Mouse (Mus musculus) heart, adult 2 months (tissue): ENCODE measurements at regions not wholly inside any gene's neighbourhood (a gene's known extent, or its start where the extent isn't known, plus 50 kb on each side); places are given as distances from the start of the nearest gene placed in this dataset.

Experiments used
- DNase-seq, 2 experiments: peaks; one replicate each; pipeline ENCODE4 v3.0.0; 2021
- H3K27ac ChIP-seq: fragments of 200-600 bp; 2 replicates; pipeline ENCODE4 v1.8.1; 2022
- H3K27me3 ChIP-seq: fragments of 200-500 bp; 2 replicates; pipeline ENCODE4 v1.6.1; 2012; ENCODE audit warnings: mild to moderate bottlenecking, low read length, inconsistent platforms, mixed read lengths; ENCODE audit not compliant: control insufficient read depth, insufficient read depth
- H3K36me3 ChIP-seq: fragments of 200-500 bp; 2 replicates; pipeline ENCODE4 v1.6.1; 2012; ENCODE audit warnings: low read length, inconsistent platforms; ENCODE audit not compliant: control insufficient read depth, insufficient read depth
- H3K4me1 ChIP-seq: fragments of 200-500 bp; 2 replicates; pipeline ENCODE4 v1.6.1; 2011; ENCODE audit warnings: low read length; ENCODE audit not compliant: control insufficient read depth, insufficient read depth
- H3K4me3 ChIP-seq: fragments of 200-600 bp; 2 replicates; pipeline ENCODE4 v1.8.1; 2022
- H3K79me2 ChIP-seq: fragments of 200-500 bp; replicated peaks from 2 replicates; pipeline ENCODE4 v1.6.1; 2012; ENCODE audit warnings: mild to moderate bottlenecking, inconsistent platforms, low read length, moderate library complexity, mixed read lengths; ENCODE audit not compliant: control insufficient read depth, insufficient read depth
- H3K9ac ChIP-seq: fragments of 200-500 bp; 2 replicates; pipeline ENCODE4 v1.6.1; 2012; ENCODE audit warnings: low read depth, mild to moderate bottlenecking, control low read depth, inconsistent platforms, low read length, mixed read lengths
- CTCF ChIP-seq: fragments of 200-600 bp; IDR thresholded peaks from 2 replicates; pipeline ENCODE4 v1.8.1; 2022; ENCODE audit warnings: antibody characterized with exemption, mild to moderate bottlenecking, moderate library complexity
- EP300 ChIP-seq: fragments of 200-500 bp; IDR thresholded peaks from 2 replicates; pipeline ENCODE4 v1.6.1; 2011; ENCODE audit warnings: low read depth, low read length, control low read depth; ENCODE audit not compliant: insufficient read depth
- POLR2A ChIP-seq: fragments of 200-500 bp; IDR thresholded peaks from 2 replicates; pipeline ENCODE4 v1.6.1; 2011; ENCODE audit warnings: mild to moderate bottlenecking, low read depth, low read length, control low read depth; ENCODE audit not compliant: insufficient read depth
- WGBS: fragments of 180-500 bp; shearing (Covaris S2); methylation state at CpG from one replicate; pipeline ENCODE4 v1.1.7; 2018; 5-methylcytosine and 5-hydroxymethylcytosine counted together
- intact Hi-C: fragments of 180-260 bp; cut with DNase I; formaldehyde crosslinking; loops from one replicate; pipeline ENCODE4 v1.15.1; 2025

GRCm38 (mm10) chr9:94361011-94361410, 176.9 kb downstream of the 1190002N15Rik start:
- no peak for DNase-seq
- Histone ChIP-seq H3K79me2 (no peaks in the 10 kb centered on the region), H3K4me3 (no peak overlapping the region), H3K27me3 (no peaks in the 10 kb centered on the region), H3K27ac (no peak overlapping the region), H3K4me1 (no peaks in the 10 kb centered on the region; the same call in none of the 2 replicates), H3K36me3 (no peaks in the 10 kb centered on the region), H3K9ac (no peak overlapping the region)
- intact Hi-C loops, result no loop called here
- WGBS, result 79% methylated on average over 2 of the region's 2 CpGs
- TF ChIP-seq POLR2A (no peak), EP300 (no peak), CTCF (no peak)

GRCm38 (mm10) chr9:94358150-94358549, 179.7 kb downstream of the 1190002N15Rik start:
- Histone ChIP-seq H3K36me3 (no peaks in the 10 kb centered on the region), H3K27me3 (no peaks in the 10 kb centered on the region), H3K4me1 (no peaks in the 10 kb centered on the region; the same call in none of the 2 replicates), H3K27ac (no peak overlapping the region), H3K79me2 (no peaks in the 10 kb centered on the region), H3K4me3 (no peak overlapping the region), H3K9ac (no peak overlapping the region)
- 86% methylated on average over 2 of the region's 2 CpGs for WGBS
- intact Hi-C loops, result no loop called here
- no peak for DNase-seq
- no peak for TF ChIP-seq CTCF
- no peak for TF ChIP-seq EP300
- no peak for TF ChIP-seq POLR2A

GRCm38 (mm10) chr9:94342011-94342410, 195.9 kb downstream of the 1190002N15Rik start:
- Histone ChIP-seq H3K27ac (no peak overlapping the region), H3K4me1 (no peaks in the 10 kb centered on the region), H3K36me3 (no peaks in the 10 kb centered on the region), H3K79me2 (no peaks in the 10 kb centered on the region), H3K9ac (no peak overlapping the region), H3K27me3 (no peaks in the 10 kb centered on the region), H3K4me3 (no peak overlapping the region)
- TF ChIP-seq CTCF (no peak), EP300 (no peak), POLR2A (no peak)
- no peak for DNase-seq
- intact Hi-C loops, result no loop called here
- WGBS, result 80% methylated on average over 4 of the region's 4 CpGs

GRCm38 (mm10) chr9:94341531-94341930, 196.3 kb downstream of the 1190002N15Rik start:
- no peak overlapping the region for H3K27ac ChIP-seq
- no peaks in the 10 kb centered on the region for H3K27me3 ChIP-seq
- H3K9ac ChIP-seq, result no peak overlapping the region
- H3K79me2 ChIP-seq, result no peaks in the 10 kb centered on the region
- 93% methylated on average over 2 of the region's 2 CpGs for WGBS
- DNase-seq, result no peak
- no peak for TF ChIP-seq CTCF
- no peak for TF ChIP-seq POLR2A
- TF ChIP-seq EP300, result no peak
- intact Hi-C loops, result no loop called here
- H3K36me3 ChIP-seq, result no peaks in the 10 kb centered on the region
- H3K4me3 ChIP-seq, result no peak overlapping the region
- no peaks in the 10 kb centered on the region for H3K4me1 ChIP-seq

- H3K36me3 ChIP-seq, result no peaks in the 10 kb centered on the region
- no peaks in the 10 kb centered on the region for H3K4me1 ChIP-seq
- intact Hi-C loops, result no loop called here
- WGBS, result 74% methylated on average over 5 of the region's 5 CpGs
- no peak overlapping the region for H3K4me3 ChIP-seq
- H3K27me3 ChIP-seq, result no peaks in the 10 kb centered on the region
- TF ChIP-seq CTCF, result no peak
- no peak for TF ChIP-seq POLR2A
- no peak for TF ChIP-seq EP300
- H3K9ac ChIP-seq, result no peak overlapping the region
- no peak for DNase-seq
- H3K79me2 ChIP-seq, result no peaks in the 10 kb centered on the region
- no peak overlapping the region for H3K27ac ChIP-seq
These were observed 204.4 kb downstream of the 1190002N15Rik start for GRCm38 (mm10) chr9:94333450-94333849.

- H3K9ac ChIP-seq, result no peak overlapping the region
- WGBS, result 87% methylated on average over 3 of the region's 3 CpGs
- no peaks in the 10 kb centered on the region for H3K36me3 ChIP-seq
These were observed 214.9 kb downstream of the 1190002N15Rik start for GRCm38 (mm10) chr9:94323011-94323410.

GRCm38 (mm10) chr9:94302575-94302974, 235.3 kb downstream of the 1190002N15Rik start:
- TF ChIP-seq POLR2A (no peak), EP300 (no peak), CTCF (no peak)
- H3K79me2 ChIP-seq, result no peaks in the 10 kb centered on the region
- no peaks in the 10 kb centered on the region for H3K4me1 ChIP-seq
- no peak overlapping the region for H3K9ac ChIP-seq
- no peak overlapping the region for H3K27ac ChIP-seq
- WGBS, result 71% methylated on average over 3 of the region's 3 CpGs
- DNase-seq, result no peak
- no peaks in the 10 kb centered on the region for H3K36me3 ChIP-seq
- no peaks in the 10 kb centered on the region for H3K27me3 ChIP-seq
- H3K4me3 ChIP-seq, result no peak overlapping the region
- intact Hi-C loops, result no loop called here

More at GRCm38 (mm10) chr9:94323011-94323410, 214.9 kb downstream of the 1190002N15Rik start:
- no peaks in the 10 kb centered on the region for H3K4me1 ChIP-seq
- no peak for TF ChIP-seq POLR2A
- TF ChIP-seq CTCF, result no peak
- no peak for TF ChIP-seq EP300
- no peaks in the 10 kb centered on the region for H3K79me2 ChIP-seq
- no peak overlapping the region for H3K27ac ChIP-seq
- intact Hi-C loops, result no loop called here
- no peaks in the 10 kb centered on the region for H3K27me3 ChIP-seq
- no peak overlapping the region for H3K4me3 ChIP-seq
- DNase-seq, result no peak
